Mouse (Mus musculus) T-helper 2 cell (primary cell): Measurements from ENCODE around the gene 1700056E22Rik.

Experiments
- in situ Hi-C: fragments of 300-600 bp; cut with MboI, MseI; formaldehyde crosslinking; loops from one replicate; pipeline ENCODE4 v1.15.1; 2025; ENCODE audit warnings: high pct_unique_total_duplicates

1700056E22Rik gene

DNA sequence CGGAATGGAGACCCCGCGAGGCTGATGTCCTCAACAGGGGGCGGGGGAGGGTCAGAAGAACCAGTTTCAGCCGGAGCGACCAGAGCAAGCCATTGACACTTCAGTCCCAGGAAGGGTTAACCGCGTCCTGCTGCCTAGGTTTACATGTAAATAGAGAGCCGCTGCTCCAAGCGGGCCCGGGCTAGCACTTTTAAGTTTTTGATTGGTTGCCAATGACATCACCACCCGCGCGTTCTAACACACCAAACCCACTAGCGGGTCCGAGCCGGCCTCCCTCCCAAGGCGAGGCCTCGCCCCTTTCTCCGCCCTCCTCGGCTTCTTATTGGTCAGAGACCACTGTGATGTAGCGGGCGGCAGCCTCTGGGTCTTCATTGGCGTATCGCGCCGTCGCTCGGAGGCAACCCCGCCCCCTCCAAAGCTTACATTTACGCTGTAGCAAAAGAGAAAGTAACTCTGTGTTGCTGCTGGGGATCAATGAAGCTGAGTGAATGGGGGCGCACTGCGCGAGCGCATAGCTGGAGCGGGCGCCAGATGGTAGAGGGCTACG is at the start of gene 1700056E22Rik:
Gene 1700056E22Rik (minus strand): TSS at position 291 of the 547 bp plus-strand sequence.
- in situ Hi-C loops, result no loop called here

DNA sequence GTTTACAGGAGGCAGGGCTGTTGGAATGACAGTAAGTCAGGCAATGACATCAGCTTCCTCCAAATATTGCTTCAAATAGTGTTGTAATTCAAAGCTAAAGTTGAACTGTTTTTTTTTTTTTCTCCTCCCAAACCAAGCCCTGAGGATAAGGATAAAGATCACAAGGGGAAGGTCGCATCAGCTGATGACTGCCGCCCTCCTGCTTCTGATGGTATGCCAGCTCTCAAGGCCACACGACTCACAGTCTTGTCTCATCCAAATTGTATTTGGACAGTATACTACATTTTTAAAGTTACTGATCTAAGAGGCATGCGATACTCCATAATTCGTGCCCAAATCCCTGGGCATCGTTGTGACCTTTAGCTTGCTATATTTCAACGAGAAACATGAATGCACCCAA is 49.1 kb upstream of the 1700056E22Rik start:
- in situ Hi-C loops, result no loop called here

DNA sequence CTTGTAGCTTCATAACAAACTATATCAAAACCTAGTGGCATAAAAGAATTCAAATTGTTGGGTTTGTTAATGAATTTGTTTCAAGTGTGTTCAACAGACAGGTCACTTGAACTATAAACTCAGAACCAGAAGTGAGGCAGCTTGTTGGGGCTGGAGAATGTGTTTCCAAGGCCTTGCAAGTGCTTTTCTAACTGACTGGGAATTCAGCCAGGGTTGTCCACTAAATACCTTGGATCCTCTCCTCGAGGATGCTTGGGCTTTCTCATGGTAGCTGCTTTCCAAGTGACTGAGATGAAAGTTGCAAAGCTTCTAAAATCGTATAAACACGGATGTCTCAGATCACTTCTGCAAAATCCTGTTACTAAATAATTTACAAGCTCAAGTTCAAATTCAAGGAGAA is 48.6 kb upstream of the 1700056E22Rik start:
- in situ Hi-C loops, result no loop called here

DNA sequence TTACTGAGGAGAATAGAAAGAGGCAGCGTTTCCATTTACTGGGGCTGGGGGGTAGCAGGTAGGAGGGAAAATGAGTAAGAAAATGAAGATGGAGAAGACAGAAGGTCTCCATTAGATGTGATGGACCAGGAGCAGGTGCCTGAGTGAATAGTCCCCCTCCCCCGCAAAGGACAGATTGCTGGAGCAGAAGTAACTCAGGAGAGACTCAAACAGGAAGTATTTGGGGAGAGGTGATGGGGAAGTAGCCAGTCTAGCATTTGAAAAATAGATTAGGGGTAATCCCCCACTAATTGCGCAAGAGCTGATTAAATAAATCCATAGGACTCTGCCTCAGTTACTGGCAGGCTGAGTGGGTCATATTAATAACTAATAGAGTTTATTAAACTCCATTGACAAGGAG is 45.2 kb upstream of the 1700056E22Rik start:
- in situ Hi-C loops, result no loop called here

DNA sequence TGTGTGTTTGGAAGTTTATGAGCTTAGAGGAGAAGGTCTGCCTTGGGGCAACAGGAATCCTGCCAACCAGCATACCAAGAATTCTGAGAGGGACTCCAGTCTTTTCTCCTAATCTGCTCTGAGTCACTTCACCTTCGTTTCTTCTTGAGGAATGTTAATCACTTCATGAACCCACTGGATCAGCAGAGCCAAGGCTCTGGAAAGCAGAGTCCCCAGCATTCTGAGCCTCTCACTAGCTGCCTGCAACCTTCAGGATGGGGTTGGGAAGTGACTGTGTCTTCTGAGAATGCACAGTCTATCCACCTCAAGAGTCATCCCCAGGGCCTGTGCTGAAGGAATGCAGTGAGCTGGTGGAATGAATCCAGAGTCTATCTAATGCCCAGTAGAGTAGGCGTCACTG is 42.7 kb upstream of the 1700056E22Rik start:
- in situ Hi-C loops, result no loop called here

DNA sequence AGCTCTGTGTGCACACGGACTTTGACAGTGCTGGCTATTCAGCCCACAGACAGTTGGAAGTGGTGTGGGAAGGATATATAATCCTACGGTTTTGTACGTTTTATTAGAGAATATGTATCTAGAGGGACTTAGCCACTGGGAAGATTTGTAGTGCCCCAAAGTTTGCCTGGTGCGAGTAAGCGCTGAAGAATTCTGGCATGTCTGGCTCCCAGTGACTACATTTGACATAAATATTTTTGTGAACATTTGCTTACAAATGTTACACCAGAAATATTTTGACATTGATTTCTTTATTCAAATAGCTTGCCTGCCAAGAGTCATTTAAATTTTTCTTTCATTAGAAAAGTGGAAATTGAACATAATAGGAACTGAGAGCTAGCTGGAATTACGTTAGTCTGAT is 42.0 kb upstream of the 1700056E22Rik start:
- in situ Hi-C loops, result no loop called here

DNA sequence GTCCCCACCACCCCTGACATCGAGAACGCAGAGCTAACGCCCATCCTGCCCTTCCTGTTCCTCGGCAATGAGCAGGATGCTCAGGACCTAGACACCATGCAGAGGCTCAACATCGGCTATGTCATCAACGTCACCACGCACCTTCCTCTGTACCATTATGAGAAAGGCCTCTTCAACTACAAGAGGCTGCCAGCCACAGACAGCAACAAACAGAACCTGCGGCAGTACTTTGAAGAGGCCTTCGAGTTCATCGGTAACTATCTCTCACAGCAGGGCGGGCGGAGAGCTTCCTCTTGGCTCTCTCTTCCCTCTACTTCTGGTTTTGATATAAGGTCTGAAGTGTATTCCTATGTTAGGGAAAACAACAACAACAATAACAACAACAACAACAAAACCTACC is 34.9 kb upstream of the 1700056E22Rik start:
- in situ Hi-C loops, result no loop called here

DNA sequence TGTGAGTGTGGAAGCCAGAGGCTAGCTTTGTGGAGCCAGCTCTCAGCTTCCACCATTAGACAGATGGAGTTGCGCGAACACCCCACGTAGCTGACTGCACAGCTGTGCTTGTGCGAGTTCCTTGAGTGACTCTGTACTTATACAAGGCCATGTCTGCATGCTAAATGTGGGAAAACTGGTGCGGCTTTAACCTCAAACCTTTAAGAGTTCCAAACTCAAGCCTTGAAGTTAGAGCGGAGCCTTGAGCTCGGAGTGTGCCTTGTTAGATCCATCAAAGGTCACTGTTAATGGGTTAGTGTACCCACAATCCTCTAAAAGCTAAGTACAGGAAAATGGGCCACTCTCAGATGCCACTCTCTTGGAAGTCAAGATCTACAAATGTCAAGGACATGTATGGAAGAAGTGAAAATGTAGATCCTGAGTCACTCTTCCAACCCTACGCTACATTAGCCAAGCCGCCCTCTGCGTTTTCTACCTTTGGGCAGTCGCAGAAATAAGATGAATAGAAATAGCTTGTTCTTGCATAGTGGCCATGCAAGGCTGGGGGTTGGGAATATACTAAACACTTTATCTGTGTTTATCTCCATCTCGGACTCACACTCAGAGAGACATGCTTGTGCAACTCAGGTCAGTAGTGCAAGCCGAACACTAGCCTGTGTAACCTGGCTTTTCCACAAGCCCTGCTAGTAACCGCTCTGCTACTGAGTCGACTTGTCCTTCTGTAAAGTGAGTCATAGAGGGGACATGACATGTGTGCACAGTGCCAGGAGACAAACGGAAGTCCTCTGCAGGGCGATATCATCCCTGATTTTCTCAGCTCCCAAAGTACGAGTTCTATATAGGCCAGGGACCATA is 33.8 kb upstream of the 1700056E22Rik start:
- in situ Hi-C loops, result no loop called here

DNA sequence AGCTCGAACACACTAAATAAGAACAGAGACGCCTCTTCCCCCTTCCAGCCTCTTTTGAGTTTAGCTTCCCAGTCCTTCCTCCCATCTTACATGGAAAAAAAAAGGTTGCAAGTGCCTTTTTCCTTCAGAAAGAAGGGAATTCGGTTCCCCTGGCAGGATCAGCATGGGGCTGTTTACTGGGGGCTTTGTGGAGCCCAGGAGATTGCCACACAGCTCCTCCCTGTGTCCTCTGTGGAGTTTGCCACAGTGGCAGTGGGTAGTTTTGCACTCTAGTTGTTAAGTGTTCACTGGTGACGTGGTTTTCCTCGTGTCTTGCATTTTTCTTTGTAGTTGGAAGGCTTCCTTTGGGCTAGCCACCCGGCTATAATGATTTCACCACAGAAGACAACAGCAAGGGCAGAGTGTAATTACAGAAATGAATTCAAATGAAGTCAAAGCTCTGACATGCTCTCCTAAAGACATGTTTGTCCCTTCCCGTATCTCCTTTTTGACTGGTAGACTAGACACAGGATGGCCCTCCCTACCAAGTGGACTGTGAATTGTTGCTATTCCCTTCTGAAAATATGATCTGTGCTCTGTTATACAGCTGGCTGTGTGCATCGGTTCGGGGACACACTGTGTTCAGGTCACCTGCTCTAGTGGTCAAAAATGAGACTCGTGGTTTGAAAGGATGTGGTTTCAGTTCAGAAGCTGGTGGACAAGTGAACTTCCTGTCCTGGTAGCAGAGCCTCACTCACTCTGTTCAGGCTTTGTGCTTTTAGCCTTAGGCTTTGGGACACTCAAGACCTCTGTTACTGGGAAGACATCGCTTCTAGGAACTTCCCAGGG is 32.6 kb upstream of the 1700056E22Rik start:
- in situ Hi-C loops, result no loop called here

DNA sequence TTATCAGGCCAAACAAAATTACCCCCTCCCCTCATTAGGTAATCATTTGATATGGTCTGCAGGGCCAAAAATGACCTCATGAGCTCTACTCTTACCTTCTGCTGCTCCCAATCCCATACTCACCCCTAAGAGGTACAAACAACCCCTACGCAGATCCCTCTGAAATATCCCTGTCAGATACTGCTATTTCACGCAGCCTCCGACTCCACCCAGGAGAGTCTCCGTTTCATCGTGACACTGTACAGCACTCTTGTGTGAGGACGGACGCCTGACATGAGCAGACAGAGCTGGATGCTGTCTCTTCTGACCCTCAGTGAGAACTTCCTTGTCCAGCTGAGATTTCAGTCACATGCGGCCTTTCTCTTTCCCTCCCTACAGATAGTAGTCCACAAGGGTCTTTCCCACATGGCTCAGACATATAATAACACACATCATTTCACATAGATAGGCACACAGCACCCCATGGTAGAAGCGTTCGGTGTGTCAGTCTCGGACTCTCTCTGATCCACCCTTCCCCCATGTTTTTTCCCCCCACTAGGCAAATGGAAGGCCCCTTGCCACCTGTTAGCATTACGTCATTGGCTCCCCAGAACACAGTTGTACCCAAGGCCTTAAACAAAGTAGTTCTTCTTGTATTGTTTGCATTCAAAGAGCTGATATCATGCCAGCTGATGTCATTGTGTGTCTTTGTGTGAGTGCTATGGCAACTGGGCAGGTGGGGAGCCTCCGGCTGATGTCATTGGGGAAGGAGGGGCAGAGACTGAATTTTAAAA is 31.7 kb upstream of the 1700056E22Rik start:
- in situ Hi-C loops, result no loop called here

DNA sequence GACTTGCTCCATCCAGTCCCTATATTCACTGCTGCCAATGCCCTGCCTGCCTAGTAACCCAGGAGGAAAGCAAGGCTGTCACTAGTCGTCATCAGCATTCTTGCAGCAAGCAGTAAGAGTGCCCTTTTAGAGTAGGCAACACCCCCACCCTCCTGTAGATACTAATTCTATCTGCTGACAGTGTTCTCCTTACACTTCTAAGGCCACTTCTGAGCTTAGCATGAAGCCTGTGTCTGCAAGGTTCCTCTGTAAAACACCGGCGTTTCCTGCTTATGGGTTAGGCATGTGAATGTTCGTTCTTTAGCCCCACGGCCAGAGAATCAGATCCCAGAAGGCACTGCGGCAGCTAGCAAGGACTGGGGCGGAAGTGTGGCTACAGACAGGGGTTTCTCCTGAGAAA is 30.2 kb upstream of the 1700056E22Rik start:
- in situ Hi-C loops, result no loop called here

DNA sequence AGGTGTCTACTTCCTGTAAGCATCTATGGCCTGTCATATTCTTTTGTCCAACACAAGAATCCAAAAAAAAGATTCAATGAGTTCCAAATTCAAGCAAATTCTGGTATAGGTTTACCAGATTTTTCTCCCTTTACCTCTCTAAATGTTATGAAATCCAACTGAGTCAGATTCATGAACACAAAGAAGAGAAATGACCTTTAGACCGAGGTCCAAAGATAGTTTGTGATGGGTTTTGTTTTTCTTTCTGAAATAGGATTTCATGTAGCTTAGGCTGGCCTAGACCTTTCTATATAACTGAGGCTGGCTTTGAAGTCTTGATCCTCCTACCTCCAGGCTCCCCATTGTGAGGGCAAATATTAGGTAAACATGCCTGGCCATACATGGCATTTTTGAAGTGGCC is 27.8 kb upstream of the 1700056E22Rik start:
- in situ Hi-C loops, result no loop called here

DNA sequence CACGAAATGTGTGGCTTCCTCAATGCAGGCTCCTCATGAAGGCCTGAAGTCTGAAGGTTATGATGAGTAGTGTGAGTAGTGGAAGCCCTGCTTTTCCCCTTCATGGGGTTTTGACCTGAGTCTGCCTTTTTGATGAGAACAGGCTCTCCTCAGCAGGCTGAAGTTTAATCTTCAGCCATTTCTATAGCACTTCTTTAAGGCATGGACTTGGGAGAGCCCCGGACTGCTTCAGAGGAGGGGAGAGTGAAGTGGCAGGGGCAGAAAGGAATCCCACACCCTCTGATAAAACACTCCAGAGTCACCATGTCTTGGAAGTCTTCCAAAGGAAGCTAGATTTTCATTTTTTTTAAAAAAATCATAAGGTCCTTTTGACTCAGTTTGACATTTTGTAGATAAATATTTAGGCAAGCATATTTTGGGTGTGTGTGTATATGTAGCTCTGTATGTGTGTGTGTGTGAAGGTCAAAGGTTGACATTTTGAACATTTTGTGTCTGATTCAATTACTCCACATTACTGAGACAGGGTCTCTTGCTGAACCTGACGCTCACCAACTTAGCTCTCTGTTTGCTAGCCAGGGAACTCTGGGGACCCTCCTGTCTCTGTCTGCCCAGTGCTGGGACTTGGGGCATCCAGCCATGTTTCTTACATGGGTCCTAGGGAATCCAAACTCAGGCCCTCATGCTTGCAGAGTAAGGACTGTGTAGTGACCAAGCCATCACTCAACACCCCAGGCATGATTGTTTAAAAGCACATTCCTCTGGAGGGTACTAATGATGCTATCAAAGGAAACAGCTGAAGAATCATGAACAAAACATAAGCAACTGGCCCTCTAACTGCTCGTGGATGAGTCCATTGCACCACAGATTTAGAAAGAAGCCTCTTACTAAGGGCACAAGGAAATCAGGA is 27.0 kb upstream of the 1700056E22Rik start:
- in situ Hi-C loops, result no loop called here

DNA sequence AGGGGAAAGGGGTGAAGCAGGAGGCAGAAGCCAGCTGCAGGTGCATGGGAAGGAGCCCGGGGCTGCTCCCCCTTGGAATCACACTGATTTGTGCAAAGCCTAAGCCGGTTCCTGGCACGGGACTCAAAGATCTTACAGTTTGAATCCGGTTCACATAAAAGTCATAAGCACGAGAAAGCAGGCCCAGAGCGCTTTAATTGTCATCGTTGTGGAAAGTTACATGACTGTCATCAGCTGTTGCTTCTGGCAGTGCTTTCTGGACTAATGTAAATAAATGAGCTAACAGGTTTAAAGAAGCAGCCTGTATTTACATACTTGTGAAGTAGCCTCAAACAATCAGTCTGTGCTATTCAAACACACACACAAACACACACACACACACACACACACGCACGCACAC is 26.3 kb upstream of the 1700056E22Rik start:
- in situ Hi-C loops, result no loop called here

DNA sequence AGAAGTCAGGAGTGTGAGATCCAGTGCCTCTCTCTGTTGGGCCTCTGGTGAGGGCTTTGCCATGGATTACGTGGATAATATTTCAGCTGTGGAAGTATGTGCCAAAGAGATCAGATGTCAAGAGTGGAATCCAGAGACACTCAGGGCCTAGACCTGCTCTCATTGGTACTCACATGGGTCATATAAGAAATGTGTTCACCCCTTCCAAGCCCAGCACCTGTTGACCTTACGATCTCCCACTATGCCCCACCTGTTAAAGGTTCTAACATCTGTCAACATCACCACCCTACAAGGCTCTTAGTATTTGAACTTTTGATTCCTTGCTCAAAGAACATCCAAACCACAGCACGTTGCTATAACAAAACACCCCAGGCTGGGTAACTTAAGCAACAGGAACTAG is 25.7 kb upstream of the 1700056E22Rik start:
- in situ Hi-C loops, result no loop called here

DNA sequence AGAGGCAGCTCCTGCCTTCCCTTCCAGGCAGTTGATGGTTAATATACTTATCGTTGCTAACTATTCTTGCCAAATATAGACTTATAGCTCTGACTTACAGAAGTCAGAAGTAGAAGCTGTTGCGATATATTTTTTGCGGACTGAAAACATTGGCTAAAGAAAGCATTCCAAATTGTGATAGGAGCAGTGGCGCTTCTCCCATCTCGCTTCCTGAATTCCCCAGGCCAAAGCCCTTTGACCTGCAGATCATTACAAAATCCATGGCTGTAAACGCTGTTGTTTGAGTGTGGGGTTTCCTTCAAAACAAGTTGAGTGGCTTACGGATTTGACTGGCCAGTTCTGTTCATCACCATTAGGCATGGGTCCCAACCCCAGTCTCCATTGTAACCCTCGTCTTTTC is 24.1 kb upstream of the 1700056E22Rik start:
- in situ Hi-C loops, result no loop called here

DNA sequence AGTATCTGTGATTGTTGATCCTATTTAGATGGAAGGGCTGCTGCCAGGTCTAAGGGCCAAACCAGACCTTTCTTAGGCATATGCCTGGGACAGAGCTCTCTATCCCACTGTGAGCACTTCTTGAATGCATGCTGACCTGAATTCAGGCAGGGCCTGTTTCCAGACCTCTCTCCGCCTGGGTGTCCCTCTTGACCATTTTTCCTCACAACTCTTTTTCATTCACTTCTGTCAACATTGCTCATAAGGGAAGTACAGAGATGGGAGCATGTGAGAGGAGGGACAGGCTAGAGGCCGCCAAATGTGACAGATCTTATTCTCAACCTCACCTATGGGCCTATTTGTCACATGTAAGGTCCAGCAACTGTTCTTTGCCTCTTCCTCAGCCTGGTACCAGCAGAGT is 20.1 kb upstream of the 1700056E22Rik start:
- in situ Hi-C loops, result no loop called here

DNA sequence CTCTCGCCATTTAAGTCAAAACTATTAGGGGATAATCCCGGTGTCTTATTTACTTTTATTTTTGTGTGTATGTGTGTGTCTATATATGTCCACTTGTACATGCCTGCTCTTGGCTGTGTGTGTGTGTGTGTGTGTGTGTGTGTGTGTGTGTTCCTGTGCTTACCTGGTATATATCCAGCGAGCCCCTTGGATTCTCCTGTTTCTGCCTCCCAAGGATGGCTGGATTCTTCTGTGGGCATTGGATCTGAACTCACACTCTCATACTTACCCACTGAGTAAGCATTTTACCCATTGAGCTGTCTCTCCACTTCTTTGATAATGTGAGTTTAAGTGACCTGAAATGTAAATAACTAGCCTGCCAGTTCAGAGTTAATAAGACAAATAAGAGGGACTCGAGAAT is 19.6 kb upstream of the 1700056E22Rik start:
- in situ Hi-C loops, result no loop called here

DNA sequence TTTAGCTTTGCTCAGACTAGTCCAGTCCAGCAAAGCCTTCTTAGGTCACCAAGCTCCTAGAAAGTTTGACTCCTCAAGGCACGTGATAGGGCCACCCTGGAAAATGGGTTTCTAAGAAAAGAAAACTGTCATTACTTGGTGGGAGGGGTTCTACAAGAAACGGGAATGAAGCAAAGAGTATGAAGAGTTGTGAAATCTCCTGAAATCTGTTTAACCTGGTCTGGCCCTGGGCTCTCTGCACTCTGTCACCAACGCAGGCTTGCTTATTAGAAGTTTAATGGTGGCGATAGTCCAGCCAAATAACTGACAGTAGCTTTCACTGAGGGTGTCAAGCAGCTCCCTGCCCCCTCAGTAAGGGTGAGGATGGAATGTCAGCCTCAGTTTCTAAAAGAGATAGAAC is 19.0 kb upstream of the 1700056E22Rik start:
- in situ Hi-C loops, result no loop called here

DNA sequence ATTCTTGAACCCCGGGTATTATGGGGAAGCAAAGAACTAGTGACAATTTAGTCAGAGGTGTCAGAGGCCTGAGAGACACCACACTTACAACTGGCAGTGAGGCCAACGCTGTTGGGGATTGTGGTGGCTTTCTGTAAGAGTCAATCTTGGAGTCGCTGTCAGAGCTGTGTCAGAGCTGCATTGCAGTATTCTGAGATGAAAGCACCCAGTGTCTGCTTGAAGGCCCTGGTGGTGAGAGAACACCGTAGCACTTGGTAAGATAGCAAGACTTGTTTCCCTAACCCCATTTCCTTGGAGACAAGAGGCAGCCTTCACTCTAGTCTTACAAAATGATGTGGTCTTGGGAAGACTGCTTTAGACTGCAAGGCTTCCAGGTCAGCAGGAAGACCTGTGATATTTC is 18.2 kb upstream of the 1700056E22Rik start:
- in situ Hi-C loops, result no loop called here

DNA sequence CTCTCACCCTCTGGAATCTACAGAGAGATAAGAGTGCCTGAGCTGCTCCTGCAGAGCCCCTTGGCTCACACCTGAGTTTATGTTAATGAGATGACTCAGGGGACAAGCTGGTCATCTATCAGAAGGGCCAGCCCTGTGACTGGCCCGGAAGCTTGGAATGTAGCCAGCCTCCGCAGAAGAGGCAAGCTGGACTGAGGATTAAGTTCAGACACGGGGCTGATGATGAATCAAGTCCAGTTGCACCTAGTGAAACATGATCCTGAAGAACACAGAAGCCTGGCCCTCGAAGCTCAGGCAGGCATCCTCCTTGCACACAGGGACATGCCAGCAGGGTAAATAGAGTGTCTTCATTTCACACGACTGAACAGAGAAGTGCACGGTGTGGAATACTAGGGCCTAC is 17.7 kb upstream of the 1700056E22Rik start:
- in situ Hi-C loops, result no loop called here
